Mouse (Mus musculus) ES-E14 (cell line): ENCODE data around the gene Asf1b.

Source experiments
- CHD2 ChIP-seq: IDR thresholded peaks from 2 replicates; pipeline ENCODE4 v1.6.1; 2014; ENCODE audit warnings: mild to moderate bottlenecking, low read depth, low read length, inconsistent platforms
- HCFC1 ChIP-seq: IDR thresholded peaks from 2 replicates; pipeline ENCODE4 v1.6.1; 2012; ENCODE audit warnings: low read length, inconsistent platforms, borderline replicate concordance; ENCODE audit not compliant: insufficient read depth
- MAFK ChIP-seq: IDR thresholded peaks from 2 replicates; pipeline ENCODE4 v1.6.1; 2014; ENCODE audit warnings: mild to moderate bottlenecking, low read depth, low read length, inconsistent platforms; ENCODE audit not compliant: insufficient read depth
- ZNF384 ChIP-seq: IDR thresholded peaks from 2 replicates; pipeline ENCODE4 v1.6.1; 2012; ENCODE audit warnings: low read depth, low read length, inconsistent platforms

- TF ChIP-seq MAFK, result no peak
- peak; percentile 94 for TF ChIP-seq ZNF384
- peak; percentile 73; the same call in 1 of the 2 replicates for TF ChIP-seq CHD2
- TF ChIP-seq HCFC1, result peak; percentile 89
These were observed 49.4 kb downstream of the Asf1b start for GRCm38 (mm10) chr8:84004533-84005201.
